Mouse (Mus musculus) liver, embryonic 12.5 days (tissue): ENCODE results near the gene Ctrl. TPM values are rescaled to one million over a fixed set of nuclear protein-coding genes. Genes with fewer than 3 reads are reported as not detected.

ENCODE experiments used
- ATAC-seq: fragments of 200-750 bp; cut with Nextera tagmentation; 2 replicates; pipeline ENCODE4 v1.8.0; 2017; ENCODE audit warnings: moderate number of reproducible peaks, mild to moderate bottlenecking, moderate library complexity
- H3K27ac ChIP-seq: fragments of 300-500 bp; sonication (generic); 2 replicates; pipeline ENCODE4 v1.5.1; 2016; ENCODE audit warnings: mild to moderate bottlenecking
- H3K27me3 ChIP-seq: fragments of 300-500 bp; sonication (generic); replicated peaks from 2 replicates; pipeline ENCODE4 v1.6.1; 2016; ENCODE audit warnings: mild to moderate bottlenecking, moderate library complexity
- H3K36me3 ChIP-seq: fragments of 300-500 bp; sonication (generic); 2 replicates; pipeline ENCODE4 v1.6.1; 2016; ENCODE audit warnings: mild to moderate bottlenecking, moderate library complexity
- H3K4me1 ChIP-seq: fragments of 300-500 bp; sonication (generic); 2 replicates; pipeline ENCODE4 v1.6.1; 2016
- H3K4me2 ChIP-seq: fragments of 300-500 bp; sonication (generic); 2 replicates; pipeline ENCODE4 v1.6.1; 2016; ENCODE audit warnings: mild to moderate bottlenecking, moderate library complexity
- H3K4me3 ChIP-seq: fragments of 300-500 bp; sonication (generic); 2 replicates; pipeline ENCODE4 v1.5.1; 2016; ENCODE audit warnings: mild to moderate bottlenecking, moderate library complexity
- H3K9ac ChIP-seq: fragments of 300-500 bp; sonication (generic); 2 replicates; pipeline ENCODE4 v1.6.1; 2016; ENCODE audit warnings: mild to moderate bottlenecking, moderate library complexity
- H3K9me3 ChIP-seq: fragments of 300-500 bp; sonication (generic); replicated peaks from 2 replicates; pipeline ENCODE4 v1.6.1; 2016; ENCODE audit warnings: mild to moderate bottlenecking, moderate library complexity
- WGBS: fragments of 180-500 bp; shearing (Covaris S2); methylation state at CpG from one replicate; pipeline ENCODE4 v1.1.7; 2016; ENCODE audit not compliant: insufficient replicate concordance; 5-methylcytosine and 5-hydroxymethylcytosine counted together
- polyA plus RNA-seq: library from polyadenylated mRNA; unstranded; fragments of >200 nt; fragmentation: Nextera tagmentation; extraction: Ambion mirVana; gene quantifications from 2 replicates; pipeline ENCODE4 v1.2.1, GENCODE M21; 2016

Ctrl gene
- polyA plus RNA-seq, 1 experiment from 2014 or later = 0.94 TPM

GRCm38 (mm10) chr8:105936866-105937475, 3.3 kb upstream of the Ctrl start:
- Histone ChIP-seq H3K27ac (peak overlapping the region; percentile 84), H3K4me3 (peak overlapping the region; percentile 84), H3K9ac (peak overlapping the region; percentile 82), H3K9me3 (no peaks in the 10 kb centered on the region), H3K4me2 (peak overlapping the region; percentile 96), H3K36me3 (peaks cover 37% of the 10 kb centered on the region), H3K27me3 (no peaks in the 10 kb centered on the region), H3K4me1 (peaks cover 40% of the 10 kb centered on the region)
- WGBS = under 1% methylated on average over 30 of the region's 30 CpGs
- peak; percentile 83 for ATAC-seq

- peaks cover 41% of the 10 kb centered on the region for H3K4me1 ChIP-seq
- no peaks in the 10 kb centered on the region for H3K27me3 ChIP-seq
- 14% methylated on average over 7 of the region's 7 CpGs for WGBS
- ATAC-seq = 0 out of 2 replicates have a peak, but pooled peaks have one; percentile 5
- no peaks in the 10 kb centered on the region for H3K9me3 ChIP-seq
- H3K9ac ChIP-seq = peak overlapping the region; percentile 82
- peak overlapping the region; percentile 84 for H3K27ac ChIP-seq
- peak overlapping the region; percentile 96 for H3K4me2 ChIP-seq
- H3K4me3 ChIP-seq = peak overlapping the region; percentile 84
- peaks cover 37% of the 10 kb centered on the region for H3K36me3 ChIP-seq
These were observed 2.4 kb upstream of the Ctrl start for GRCm38 (mm10) chr8:105935863-105936603.

DNA sequence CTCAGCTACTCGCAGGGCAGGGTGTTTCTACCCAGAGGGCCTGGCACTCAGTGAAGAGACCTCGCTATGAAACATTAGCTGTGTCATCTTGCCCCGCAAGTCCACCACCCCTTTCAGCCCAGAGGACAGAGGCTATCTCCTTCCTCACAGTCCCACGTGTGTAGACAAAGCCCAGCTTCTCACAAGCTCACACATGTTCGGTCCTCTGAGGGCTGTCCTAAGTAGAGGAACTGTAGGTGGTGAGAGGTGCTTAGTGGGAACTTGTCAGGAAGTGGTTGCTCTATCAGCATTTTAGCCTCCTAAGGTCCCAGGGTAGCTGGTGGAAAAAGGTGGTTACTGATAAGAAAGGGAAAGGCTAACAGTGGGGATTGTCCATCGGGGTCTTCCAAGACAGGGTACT, 1.4 kb upstream of the Ctrl start:
- peaks cover 45% of the 10 kb centered on the region for H3K4me1 ChIP-seq
- H3K27me3 ChIP-seq = no peaks in the 10 kb centered on the region
- peak overlapping the region; percentile 96 for H3K4me2 ChIP-seq
- 0 out of 2 replicates have a peak, but pooled peaks have one; percentile 9 for ATAC-seq
- H3K27ac ChIP-seq = peak overlapping the region; percentile 84
- peak overlapping the region; percentile 19; the same call in 1 of the 2 replicates for H3K4me3 ChIP-seq
- peak overlapping the region; percentile 82 for H3K9ac ChIP-seq
- H3K9me3 ChIP-seq = no peaks in the 10 kb centered on the region
- peaks cover 35% of the 10 kb centered on the region for H3K36me3 ChIP-seq
- 16% methylated on average over 6 of the region's 6 CpGs for WGBS

- H3K27ac ChIP-seq = no peak overlapping the region
- WGBS = 82% methylated on average over 11 of the region's 11 CpGs
- no peak overlapping the region for H3K9ac ChIP-seq
- no peaks in the 10 kb centered on the region for H3K9me3 ChIP-seq
- no peaks in the 10 kb centered on the region for H3K27me3 ChIP-seq
- no peak overlapping the region for H3K4me3 ChIP-seq
- no peak for ATAC-seq
- H3K36me3 ChIP-seq = peaks cover 33% of the 10 kb centered on the region
- no peak overlapping the region for H3K4me2 ChIP-seq
- peaks cover 34% of the 10 kb centered on the region for H3K4me1 ChIP-seq
These were observed 1.1 kb downstream of the Ctrl start for GRCm38 (mm10) chr8:105932525-105932924.

GRCm38 (mm10) chr8:105931271-105931670, 2.4 kb downstream of the Ctrl start:
- no peak overlapping the region for H3K4me3 ChIP-seq
- 84% methylated on average over 3 of the region's 3 CpGs for WGBS
- peaks cover 33% of the 10 kb centered on the region for H3K36me3 ChIP-seq
- H3K9me3 ChIP-seq = no peaks in the 10 kb centered on the region
- no peak for ATAC-seq
- no peak overlapping the region for H3K4me2 ChIP-seq
- H3K4me1 ChIP-seq = peaks cover 30% of the 10 kb centered on the region
- H3K27ac ChIP-seq = no peak overlapping the region
- no peak overlapping the region for H3K9ac ChIP-seq
- H3K27me3 ChIP-seq = no peaks in the 10 kb centered on the region

GRCm38 (mm10) chr8:105930602-105931001, 3.1 kb downstream of the Ctrl start:
- peak; percentile 50 for ATAC-seq

GRCm38 (mm10) chr8:105925123-105925522, 8.5 kb downstream of the Ctrl start:
- Histone ChIP-seq H3K9ac (no peak overlapping the region), H3K4me3 (no peak overlapping the region), H3K27ac (no peak overlapping the region), H3K4me1 (peaks cover 15% of the 10 kb centered on the region), H3K9me3 (no peaks in the 10 kb centered on the region), H3K27me3 (no peaks in the 10 kb centered on the region), H3K4me2 (no peak overlapping the region), H3K36me3 (peaks cover 10% of the 10 kb centered on the region)
- no peak for ATAC-seq
- WGBS = 60% methylated on average over 3 of the region's 3 CpGs

More at GRCm38 (mm10) chr8:105930602-105931001, 3.1 kb downstream of the Ctrl start:
- no peak overlapping the region; the same call in 1 of the 2 replicates for H3K9ac ChIP-seq
- H3K4me3 ChIP-seq = no peak overlapping the region
- H3K9me3 ChIP-seq = no peaks in the 10 kb centered on the region
- peaks cover 33% of the 10 kb centered on the region for H3K36me3 ChIP-seq
- H3K4me2 ChIP-seq = no peak overlapping the region
- H3K27me3 ChIP-seq = no peaks in the 10 kb centered on the region
- 14% methylated on average over 8 of the region's 8 CpGs for WGBS
- H3K4me1 ChIP-seq = peaks cover 24% of the 10 kb centered on the region
- H3K27ac ChIP-seq = no peak overlapping the region

DNA sequence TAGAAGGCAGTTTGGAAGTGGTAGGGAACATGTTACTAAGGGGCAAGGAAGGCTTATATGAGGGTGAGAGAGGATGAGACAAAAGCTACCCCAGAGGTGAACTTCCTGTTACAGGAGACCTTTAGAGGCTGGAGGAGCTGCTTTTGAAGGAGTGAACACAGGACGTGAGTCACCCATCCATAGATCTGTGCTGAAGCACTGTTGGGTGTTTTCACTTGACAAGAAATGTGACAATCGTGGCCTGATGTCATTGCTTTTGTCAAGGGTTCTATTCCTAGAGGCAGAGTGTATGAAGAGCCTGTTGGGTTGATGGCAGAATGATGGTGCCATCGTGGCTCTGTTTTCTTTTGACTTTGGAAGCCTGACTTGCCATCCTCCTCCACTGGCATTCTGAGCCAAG, 14.3 kb downstream of the Ctrl start:
- 63% methylated on average over 3 of the region's 3 CpGs for WGBS
- no peak for ATAC-seq

DNA sequence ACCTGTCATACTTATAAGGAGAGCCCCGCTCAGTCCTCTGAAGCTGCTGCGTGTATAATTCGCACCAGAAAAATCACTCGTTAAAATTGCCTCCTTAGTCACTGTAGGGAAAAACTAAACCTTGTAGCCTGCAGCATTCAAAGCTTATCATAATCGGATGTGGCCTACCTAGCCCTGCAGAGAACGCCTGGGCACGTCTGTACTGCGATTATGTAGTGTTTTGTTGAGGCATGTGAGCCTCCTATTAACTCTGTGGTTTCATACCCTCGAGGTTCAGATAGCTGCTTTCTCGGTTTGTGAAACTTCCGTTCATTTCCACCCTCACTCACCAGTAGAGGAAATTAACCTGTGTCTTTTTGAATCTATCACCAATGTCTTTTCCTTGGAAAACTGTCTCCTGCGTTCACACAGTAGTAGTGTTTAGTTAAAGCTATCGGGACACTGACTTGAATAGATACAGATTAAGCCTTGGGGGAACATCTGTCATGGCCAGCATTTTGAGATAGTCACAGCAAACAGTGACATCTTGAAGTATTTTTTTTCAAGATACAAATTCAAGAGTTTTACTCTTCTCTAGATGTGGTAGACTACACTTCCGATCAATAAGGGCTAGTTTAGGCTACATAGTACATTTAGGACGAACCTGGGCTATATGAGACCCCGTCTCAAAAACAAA, 32.6 kb downstream of the Ctrl start:
- Histone ChIP-seq H3K9ac (peak overlapping the region; percentile 99), H3K36me3 (peaks cover 3% of the 10 kb centered on the region; the same call in 1 of the 2 replicates), H3K27ac (peak overlapping the region; percentile 96), H3K9me3 (no peaks in the 10 kb centered on the region), H3K4me1 (peaks cover 19% of the 10 kb centered on the region), H3K27me3 (no peaks in the 10 kb centered on the region), H3K4me2 (peak overlapping the region; percentile 75), H3K4me3 (peak overlapping the region; percentile 93)
- 13% methylated on average over 16 of the region's 16 CpGs for WGBS
- peak; percentile 64 for ATAC-seq

More for the DNA sequence above, 14.3 kb downstream of the Ctrl start:
- Histone ChIP-seq H3K4me1 (peaks cover 4% of the 10 kb centered on the region; the same call in 1 of the 2 replicates), H3K4me2 (no peak overlapping the region), H3K4me3 (no peak overlapping the region), H3K9ac (no peak overlapping the region), H3K36me3 (peaks cover 25% of the 10 kb centered on the region), H3K27me3 (no peaks in the 10 kb centered on the region), H3K27ac (no peak overlapping the region), H3K9me3 (no peaks in the 10 kb centered on the region)

DNA sequence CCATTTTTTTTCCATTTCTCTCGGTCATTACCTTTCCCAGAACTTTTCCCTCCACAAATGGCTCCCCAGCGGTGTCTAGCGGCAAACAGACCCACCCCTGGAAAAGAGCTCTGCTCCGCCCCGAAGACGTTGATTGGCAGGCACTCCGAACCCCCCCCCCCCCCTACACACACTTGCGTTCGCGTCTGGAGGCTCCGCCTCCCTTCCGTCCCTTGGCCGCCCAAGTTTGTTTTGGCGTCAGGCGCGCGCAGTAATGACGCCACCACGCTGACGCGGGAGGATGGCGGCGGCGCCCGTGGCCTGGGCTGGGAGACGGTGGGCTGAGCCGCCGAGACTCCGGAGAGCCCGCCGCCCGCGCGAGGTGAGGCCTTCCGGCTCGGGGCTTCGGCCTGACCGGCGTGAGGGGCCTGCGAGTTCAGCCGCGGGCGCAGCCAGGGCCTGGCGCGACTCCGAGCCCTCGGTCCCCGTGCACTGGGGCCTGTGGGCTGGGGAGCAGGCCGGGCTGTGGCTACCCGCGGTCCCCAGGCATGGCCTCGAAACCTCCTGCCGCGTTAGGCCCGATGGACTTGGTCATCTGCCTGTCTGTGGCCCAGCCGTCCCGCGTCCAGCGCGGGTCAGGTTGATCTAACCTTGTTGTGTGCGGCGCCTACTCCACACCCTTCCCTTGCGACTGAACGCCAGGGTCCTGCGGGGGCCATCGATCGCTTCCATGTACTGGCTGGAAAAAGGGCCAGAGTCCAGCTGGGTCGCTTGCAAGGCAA, 33.3 kb downstream of the Ctrl start, which contains the start of gene Pskh1:
Pskh1 (plus strand) TSS at position 262 of the 761 bp plus-strand sequence.
- under 1% methylated on average over 68 of the region's 68 CpGs for WGBS
- no peaks in the 10 kb centered on the region for H3K27me3 ChIP-seq
- peaks cover 3% of the 10 kb centered on the region; the same call in 1 of the 2 replicates for H3K36me3 ChIP-seq
- H3K27ac ChIP-seq = peak within 1 kb of the TSS; percentile 96
- H3K4me2 ChIP-seq = peak within 1 kb of the TSS; percentile 75
- H3K4me3 ChIP-seq = peak within 1 kb of the TSS; percentile 93
- ATAC-seq = peak; percentile 89
- no peaks in the 10 kb centered on the region for H3K9me3 ChIP-seq
- H3K4me1 ChIP-seq = peaks cover 19% of the 10 kb centered on the region
- peak within 1 kb of the TSS; percentile 99 for H3K9ac ChIP-seq

DNA sequence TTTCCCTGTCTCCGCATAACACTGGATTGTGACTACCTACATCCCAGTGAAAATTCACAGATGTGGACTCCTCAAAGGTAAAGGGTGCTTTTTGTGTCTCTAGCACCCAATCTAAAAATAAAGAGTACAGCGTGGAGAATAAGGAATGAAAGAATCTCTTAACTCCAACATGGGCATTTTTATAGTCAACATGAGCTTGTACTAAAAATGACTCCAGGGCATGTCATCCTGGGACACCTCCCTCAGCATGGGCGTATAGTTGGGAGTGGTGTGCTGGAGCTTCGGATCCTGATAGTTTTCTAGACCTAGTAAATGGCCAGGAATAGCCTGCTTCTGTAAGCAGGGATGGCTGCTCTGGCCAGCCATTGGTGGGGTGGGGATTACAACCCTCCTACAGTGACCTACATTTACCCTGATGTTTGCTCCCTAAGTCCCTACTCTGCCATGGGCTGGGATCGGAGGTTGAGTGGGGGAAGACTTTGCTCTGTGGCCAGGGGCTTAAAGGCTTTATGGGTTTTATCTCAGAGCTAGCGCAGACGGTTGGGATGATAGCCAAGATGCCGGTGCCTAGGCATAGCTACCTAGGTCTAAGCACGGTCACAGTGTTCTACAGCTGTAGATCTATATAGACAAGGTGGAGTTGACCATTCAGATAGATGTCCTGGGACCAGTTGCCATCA, 35.7 kb downstream of the Ctrl start:
- H3K4me1 ChIP-seq = peaks cover 25% of the 10 kb centered on the region
- 65% methylated on average over 9 of the region's 9 CpGs for WGBS
- H3K36me3 ChIP-seq = peaks cover 17% of the 10 kb centered on the region
- ATAC-seq = no peak
- H3K27ac ChIP-seq = no peak overlapping the region
- H3K9ac ChIP-seq = no peak overlapping the region
- no peaks in the 10 kb centered on the region for H3K27me3 ChIP-seq
- H3K4me2 ChIP-seq = no peak overlapping the region
- no peaks in the 10 kb centered on the region for H3K9me3 ChIP-seq
- H3K4me3 ChIP-seq = no peak overlapping the region
